13 mouse cellular contexts compared by ENCODE assay signal in the genomic region with DNA sequence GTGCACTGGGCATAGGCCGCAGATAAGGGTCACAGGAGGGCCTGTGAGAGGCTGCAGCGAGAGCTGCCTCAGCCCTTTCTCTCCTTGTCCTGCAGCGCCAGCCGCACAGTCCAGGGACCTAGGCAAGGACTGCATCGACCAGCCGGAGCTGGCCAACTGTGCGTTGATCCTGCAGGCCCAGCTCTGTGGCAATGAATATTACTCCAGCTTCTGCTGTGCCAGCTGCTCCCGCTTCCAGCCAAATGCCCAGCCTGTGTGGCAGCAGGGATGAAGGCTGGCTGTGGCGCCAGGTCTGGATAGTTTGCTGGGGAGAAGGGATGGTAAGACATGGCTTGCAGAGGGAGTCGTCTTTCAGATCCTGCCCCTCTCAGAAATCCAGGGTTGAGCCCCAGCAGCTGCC. TPM values are rescaled to one million over a fixed set of nuclear protein-coding genes. Genes with fewer than 3 reads are reported as not detected.
A peak's percentile ranks its signal among the peaks of the same experiment; 100 is the strongest.
DNase-seq lines count a peak whose midpoint lies in the region; ATAC-seq lines count a peak whose summit lies in the region.
"Had no signal": no experiment of that assay in that cellular context is flagged by ENCODE, and none has a peak within 500 bp of the region (broad histone marks: within the 10 kb centered on the region; RNA-seq: fewer than 3 reads in every experiment).

No protein-coding gene starts in this region.

- DNase-seq in adrenal gland, adult 2 months, result peak; percentile 19
- no peak for DNase-seq in adrenal gland, adult 8-10 months
- no peak for DNase-seq in hindbrain, embryonic 10.5 days (ENCODE audit: low spot score)
- peak; percentile 47 to 52 for DNase-seq in right cerebral cortex, postnatal 10 days (ENCODE audit: low spot score in 2 of 2)
- DNase-seq in right cerebral cortex, postnatal 25 days, result no peak
- DNase-seq in ovary, postnatal 14 days (ENCODE audit: low spot score), result no peak
- DNase-seq: kidney, adult 18-20 months; spleen, adult 18-20 months; thymus, adult 2 months had no signal

- no peaks in the 10 kb centered on the region for H3K9me3 ChIP-seq in hindbrain, embryonic 10.5 days
- H3K9me3 ChIP-seq in hindbrain, embryonic 12.5 days (replicated peaks), result no peaks in the 10 kb centered on the region
- no peaks in the 10 kb centered on the region for H3K9me3 ChIP-seq in intestine, embryonic 16.5 days (ENCODE audit: control insufficient read depth, low read length)
- H3K9me3 ChIP-seq: liver, embryonic 15.5 days had no signal

- no peaks in the 10 kb centered on the region for H3K27me3 ChIP-seq in hindbrain, embryonic 10.5 days (ENCODE audit: insufficient read depth, poor library complexity, severe bottlenecking)
- no peaks in the 10 kb centered on the region for H3K27me3 ChIP-seq in hindbrain, embryonic 12.5 days
- no peaks in the 10 kb centered on the region for H3K27me3 ChIP-seq in intestine, embryonic 16.5 days (replicated peaks; ENCODE audit: control insufficient read depth, insufficient read depth, low read length)
- H3K27me3 ChIP-seq: liver, embryonic 15.5 days had no signal

- no peak overlapping the region for H3K4me3 ChIP-seq in hindbrain, embryonic 10.5 days
- H3K4me3 ChIP-seq in hindbrain, embryonic 12.5 days, result no peak overlapping the region
- H3K4me3 ChIP-seq in intestine, embryonic 16.5 days (ENCODE audit: low read length), result no peak overlapping the region
- H3K4me3 ChIP-seq: liver, embryonic 15.5 days had no signal

- H3K36me3 ChIP-seq in hindbrain, embryonic 10.5 days, result peaks cover 49% of the 10 kb centered on the region
- H3K36me3 ChIP-seq in hindbrain, embryonic 12.5 days, result peaks cover 28% of the 10 kb centered on the region
- H3K36me3 ChIP-seq in intestine, embryonic 16.5 days (ENCODE audit: control insufficient read depth, insufficient read depth, low read length), result 0 out of 2 replicates have a peak, but pooled peaks cover 9% of the 10 kb centered on the region

- H3K4me2 ChIP-seq in hindbrain, embryonic 12.5 days (replicated peaks), result no peak overlapping the region
- no peak overlapping the region for H3K4me2 ChIP-seq in intestine, embryonic 16.5 days (ENCODE audit: low read depth, low read length)
- H3K4me2 ChIP-seq: liver, embryonic 15.5 days had no signal

- H3K27ac ChIP-seq in hindbrain, embryonic 10.5 days, result peak overlapping the region; percentile 41; the same call in 1 of the 2 replicates
- no peak overlapping the region for H3K27ac ChIP-seq in hindbrain, embryonic 12.5 days
- H3K27ac ChIP-seq in intestine, embryonic 16.5 days (ENCODE audit: low read length), result no peak overlapping the region
- H3K27ac ChIP-seq: liver, embryonic 15.5 days had no signal

- H3K4me1 ChIP-seq in hindbrain, embryonic 10.5 days (replicated peaks), result peaks cover 4% of the 10 kb centered on the region; the same call in 1 of the 2 replicates
- no peaks in the 10 kb centered on the region for H3K4me1 ChIP-seq in hindbrain, embryonic 12.5 days
- H3K4me1 ChIP-seq in intestine, embryonic 16.5 days (ENCODE audit: control insufficient read depth, insufficient read depth, low read length), result no peaks in the 10 kb centered on the region
- H3K4me1 ChIP-seq: liver, embryonic 15.5 days had no signal

- ATAC-seq in hindbrain, embryonic 12.5 days (ENCODE audit: low FRiP score), result no peak
- no peak for ATAC-seq in intestine, embryonic 16.5 days

- no peak overlapping the region for H3K9ac ChIP-seq in hindbrain, embryonic 12.5 days
- no peak overlapping the region for H3K9ac ChIP-seq in intestine, embryonic 16.5 days (ENCODE audit: low read depth, low read length)
- H3K9ac ChIP-seq: liver, embryonic 15.5 days had no signal

- 92% methylated on average over 10 of the region's 10 CpGs for WGBS in hindbrain, embryonic 10.5 days
- 92% methylated on average over 10 of the region's 10 CpGs for WGBS in hindbrain, embryonic 12.5 days
- WGBS in intestine, embryonic 16.5 days, result 91% methylated on average over 10 of the region's 10 CpGs

RNA-seq across cellular contexts. Expression of gene Papln, which starts 28.3 kb away (rescaled TPM):
- total RNA-seq in adrenal gland, adult 2 months (2021), result 1 to 10 TPM; 1.3 to 2.0 TPM
- polyA plus RNA-seq in adrenal gland, adult 2 months (2012; rRNA removed), result 5.0 and 6.1 TPM in 2 replicates
- total RNA-seq in adrenal gland, adult 8-10 months (2022), result 1 to 10 TPM; 2.4 to 4.1 (median 3.2) TPM
- 0.04 and 0.14 TPM in 2 replicates for polyA plus RNA-seq in hindbrain, embryonic 10.5 days (2016; fragmentation: Nextera tagmentation; extraction: Ambion mirVana)
- 0.10 and 0.26 TPM in 2 replicates for polyA plus RNA-seq in hindbrain, embryonic 12.5 days (2016; fragmentation: Nextera tagmentation; extraction: Ambion mirVana)
- 5.2 and 5.8 TPM in 2 replicates for polyA plus RNA-seq in intestine, embryonic 16.5 days (2015; fragmentation: Nextera tagmentation; extraction: Ambion mirVana)
- total RNA-seq: megakaryocyte-erythroid progenitor cell, adult 5-6 weeks had no signal

Comparison
In these comparisons a context has a peak if more than half of its experiments do, and no peak if none do; other contexts are left out.
1. DNase-seq: peak in adrenal gland, adult 2 months (single experiment) and right cerebral cortex, postnatal 10 days (2 of 2); none in adrenal gland, adult 8-10 months (single experiment), hindbrain, embryonic 10.5 days (single experiment), right cerebral cortex, postnatal 25 days (single experiment) and ovary, postnatal 14 days (single experiment).